Mouse (Mus musculus) monocyte, adult 2 months (primary cell): ENCODE measurements around the gene Slc35b2.

Experiments used
- DNase-seq, 2 experiments: peaks; one replicate each; pipeline ENCODE4 v3.0.0; 2022; ENCODE audit warnings: low spot score in 2 of 2, low read depth in 1 of 2

Slc35b2 gene

GRCm38 (mm10) chr17:45599446-45600242 lies 36.0 kb downstream of the Slc35b2 start, which contains the start of gene Slc29a1:
Gene Slc29a1, minus strand, starts transcription at chr17:45599606.
- DNase-seq = no peak

- no peak for DNase-seq
These were observed 36.6 kb downstream of the Slc35b2 start for GRCm38 (mm10) chr17:45600267-45600666.

GRCm38 (mm10) chr17:45601325-45601724 lies 37.7 kb downstream of the Slc35b2 start:
- DNase-seq = no peak

GRCm38 (mm10) chr17:45601877-45602304 lies 38.2 kb downstream of the Slc35b2 start, which contains the start of gene Mymx:
Gene Mymx, minus strand, starts transcription at chr17:45602102.
- DNase-seq = no peak

- no peak for DNase-seq
These were observed 39.3 kb downstream of the Slc35b2 start for GRCm38 (mm10) chr17:45602984-45603383.

- DNase-seq = no peak
These were observed 43.6 kb downstream of the Slc35b2 start for GRCm38 (mm10) chr17:45606992-45607879.

GRCm38 (mm10) chr17:45608396-45608795 lies 44.7 kb downstream of the Slc35b2 start:
- DNase-seq = no peak

GRCm38 (mm10) chr17:45610144-45610866 lies 46.6 kb downstream of the Slc35b2 start:
- DNase-seq = no peak

GRCm38 (mm10) chr17:45612008-45612407 lies 48.3 kb downstream of the Slc35b2 start:
- DNase-seq = no peak

GRCm38 (mm10) chr17:45612921-45613320 lies 49.2 kb downstream of the Slc35b2 start:
- peak; percentile 41 to 64 for DNase-seq

GRCm38 (mm10) chr17:45616046-45616650 lies 52.5 kb downstream of the Slc35b2 start:
- no peak for DNase-seq

GRCm38 (mm10) chr17:45616679-45617078 lies 53.0 kb downstream of the Slc35b2 start:
- no peak for DNase-seq
